Comparison of ENCODE assay signal across 20 mouse cellular contexts in genomic region chr9:101160627-101161026, GRCm38 (mm10).
DNase-seq lines count a peak whose midpoint lies in the region; ATAC-seq and TF ChIP-seq lines count a peak whose summit lies in the region.
"Had no signal": no experiment of that assay in that cellular context is flagged by ENCODE, and none has a peak within 500 bp of the region (broad histone marks: within the 10 kb centered on the region; RNA-seq: fewer than 3 reads in every experiment).

No protein-coding gene starts in this region.

- H3K27ac ChIP-seq in layer of hippocampus, adult 2 months, result peak overlapping the region; percentile 57; the same call in 1 of the 2 replicates
- H3K27ac ChIP-seq: embryonic facial prominence, embryonic 15.5 days; forebrain, embryonic 15.5 days; heart, embryonic 15.5 days; hindbrain, embryonic 13.5 days; hindbrain, postnatal 0 days had no signal

- no peak for TF ChIP-seq CTCF in layer of hippocampus, adult 2 months (conservative IDR thresholded peaks at IDR 0.05)

- no peak for DNase-seq in layer of hippocampus, adult 2 months (ENCODE audit: low spot score in 2 of 2)
- DNase-seq in layer of hippocampus, postnatal 14 days (ENCODE audit: low spot score in 2 of 2), result no peak
- DNase-seq in lung, postnatal 25 days (ENCODE audit: low spot score), result peak; percentile 11
- DNase-seq in lung, postnatal 4 days, result no peak
- no peak for DNase-seq in cerebellum, postnatal 4 days (ENCODE audit: low spot score in 2 of 2)
- no peak for DNase-seq in heart, adult 9 months (ENCODE audit: low spot score in 2 of 2)
- DNase-seq: adrenal gland, adult 8-10 months; embryo, embryonic 11 days; gastrocnemius, postnatal 25 days; heart, adult 18-20 months; heart, postnatal 14 days had no signal

- ATAC-seq in megakaryocyte, adult 5-6 weeks (ENCODE audit: poor library complexity, severe bottlenecking), result peak; percentile 70
- ATAC-seq: activated CD4-positive, CD25-positive, alpha-beta regulatory T cell, adult 4 months; forebrain, embryonic 15.5 days; hindbrain, postnatal 0 days; Patski had no signal

- no peak overlapping the region for H3K4me3 ChIP-seq in layer of hippocampus, adult 2 months
- H3K4me3 ChIP-seq: embryonic facial prominence, embryonic 15.5 days; erythroblast, embryonic 14.5 days; forebrain, embryonic 15.5 days; heart, embryonic 15.5 days; hindbrain, embryonic 13.5 days had no signal
